Mouse (Mus musculus): ENCODE measurements around the gene 9030025P20Rik. TPM values are rescaled to one million over a fixed set of nuclear protein-coding genes. Genes with fewer than 3 reads are reported as not detected.
"Not testable (repeated sequence)": the region's sequence is repeated elsewhere in the genome, so short reads cannot be mapped to it uniquely, and the experiment has no call there.

Gene 9030025P20Rik
- polyA plus RNA-seq, 2 experiments, result 5.1 to 20.4 TPM

DNA sequence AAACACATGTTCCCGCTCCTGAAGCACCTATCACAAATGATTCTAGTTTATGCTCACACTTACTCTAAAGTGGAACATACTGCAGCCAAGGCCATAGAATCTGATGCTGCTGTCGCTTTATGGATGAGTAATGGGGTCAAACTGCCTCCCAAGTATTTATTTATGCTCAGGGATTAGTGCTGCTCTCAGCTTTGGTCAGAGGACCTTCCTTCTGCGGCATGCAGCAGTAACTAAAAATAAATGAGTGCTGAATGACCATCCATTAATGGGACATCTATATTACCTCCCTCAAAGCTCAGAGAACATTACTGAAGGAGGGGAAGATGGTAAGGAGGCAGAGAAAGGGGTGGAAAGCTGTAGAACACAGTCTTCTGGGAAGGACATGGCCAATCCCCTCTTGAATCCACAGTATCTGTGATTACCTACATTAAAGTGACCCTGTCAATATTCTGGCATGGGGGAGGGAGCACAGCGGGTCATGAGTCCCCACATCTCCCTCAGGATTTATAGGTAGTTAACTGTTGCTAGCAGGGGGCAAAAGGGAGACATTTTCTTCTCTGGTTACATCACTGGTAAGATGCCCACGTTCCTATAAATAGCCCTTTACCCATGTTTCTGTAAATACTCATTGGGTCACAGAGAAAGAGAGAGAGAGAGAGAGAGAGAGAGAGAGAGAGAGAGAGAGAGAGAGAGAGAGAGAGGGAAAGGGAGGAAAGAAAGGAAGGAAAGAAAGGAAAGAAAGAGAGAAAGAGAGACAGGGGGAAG, 42.2 kb upstream of the 9030025P20Rik start:
- ATAC-seq (ENCODE audit: low FRiP score, low read depth) (no peak), DNase-seq (ENCODE audit: low spot score) (no peak)
- Histone ChIP-seq H3K36me3 (ENCODE audit: control insufficient read depth, insufficient read depth, low read length) (no peaks in the 10 kb centered on the region), H3K4me2 (replicated peaks; ENCODE audit: low read depth, low read length, severe bottlenecking) (no peak overlapping the region), H3K27me3 (ENCODE audit: control insufficient read depth, insufficient read depth, low read length) (no peaks in the 10 kb centered on the region), H3K4me1 (ENCODE audit: control insufficient read depth, insufficient read depth, low read length) (no peaks in the 10 kb centered on the region), H3K27ac (replicated peaks; ENCODE audit: low read depth, low read length) (no peak overlapping the region), H3K9ac (ENCODE audit: low read depth, low read length, severe bottlenecking) (no peak overlapping the region), H3K4me3 (replicated peaks; ENCODE audit: low read length) (no peak overlapping the region), H3K9me3 (ENCODE audit: control insufficient read depth, low read length) (no peaks in the 10 kb centered on the region)
- 61% methylated on average over 5 of the region's 5 CpGs for WGBS
- TF ChIP-seq POLR2A (IDR thresholded peaks at IDR 0.05; ENCODE audit: borderline replicate concordance, extremely low read depth, insufficient read depth, insufficient read length), result no peak

DNA sequence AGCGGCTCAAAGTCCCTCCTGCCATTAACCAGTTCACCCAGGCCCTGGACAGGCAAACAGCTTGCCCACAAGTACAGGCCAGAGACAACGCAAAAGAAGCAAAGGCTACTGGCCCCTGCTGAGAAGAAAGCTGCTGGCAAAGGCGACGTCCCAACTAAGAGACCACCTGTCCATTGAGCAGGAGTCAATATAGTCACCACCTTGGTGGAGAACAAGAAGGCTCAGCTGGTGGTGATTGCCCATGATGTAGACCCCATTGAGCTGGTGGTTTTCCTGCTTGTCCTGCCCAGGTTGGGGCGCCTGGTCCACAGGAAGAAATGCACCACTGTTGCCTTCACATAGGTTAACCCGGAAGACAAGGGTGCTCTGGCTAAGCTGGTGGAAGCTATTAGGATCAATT, 36.1 kb upstream of the 9030025P20Rik start:
- not testable (repeated sequence) for DNase-seq (ENCODE audit: low spot score); ATAC-seq (ENCODE audit: low FRiP score, low read depth); H3K27me3 ChIP-seq (ENCODE audit: control insufficient read depth, insufficient read depth, low read length); H3K9me3 ChIP-seq (ENCODE audit: control insufficient read depth, low read length); H3K27ac ChIP-seq (replicated peaks; ENCODE audit: low read depth, low read length)
- Histone ChIP-seq H3K36me3 (ENCODE audit: control insufficient read depth, insufficient read depth, low read length) (peaks cover 16% of the 10 kb centered on the region), H3K4me3 (replicated peaks; ENCODE audit: low read length) (peak overlapping the region; percentile 71), H3K4me1 (ENCODE audit: control insufficient read depth, insufficient read depth, low read length) (peaks cover 10% of the 10 kb centered on the region), H3K9ac (ENCODE audit: low read depth, low read length, severe bottlenecking) (peak overlapping the region; percentile 74), H3K4me2 (replicated peaks; ENCODE audit: low read depth, low read length, severe bottlenecking) (peak overlapping the region; percentile 79)
- 53% methylated on average over 6 of the region's 6 CpGs for WGBS

DNA sequence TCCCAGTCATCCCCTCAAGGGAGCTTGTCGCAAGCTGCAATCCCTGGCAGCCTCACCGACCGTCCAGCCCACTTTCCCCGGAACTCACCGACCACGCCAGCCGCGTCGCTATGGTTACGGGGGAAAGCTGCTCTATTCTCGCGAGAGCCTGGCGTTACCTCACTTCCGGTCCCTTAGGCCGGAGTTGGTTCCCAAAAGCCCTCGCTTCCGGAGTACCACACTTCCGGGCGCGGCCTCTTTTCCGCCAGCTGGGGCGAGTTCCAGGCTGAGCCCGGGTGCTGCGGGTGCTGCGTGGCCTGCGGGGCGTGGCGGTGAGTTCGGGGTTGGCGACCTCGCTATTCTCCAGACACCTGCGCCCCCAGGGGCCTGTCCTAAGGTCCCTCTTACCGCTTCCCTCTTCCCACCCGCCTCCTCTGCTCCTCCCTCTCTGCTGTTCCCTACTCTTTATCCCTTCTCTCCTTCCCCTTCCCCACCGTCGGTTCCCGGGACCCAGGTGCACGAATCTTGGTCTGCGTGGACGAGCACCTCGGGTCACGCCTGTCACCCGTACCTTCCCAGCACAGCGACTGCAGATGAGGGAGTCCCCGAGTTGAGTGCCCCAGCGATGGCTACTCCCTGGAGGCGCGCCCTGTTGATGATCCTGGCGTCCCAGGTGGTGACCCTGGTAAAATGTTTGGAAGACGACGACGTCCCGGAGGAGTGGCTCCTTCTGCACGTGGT, 35.1 kb upstream of the 9030025P20Rik start, which contains the start of the genes Wdr27 and 1600012H06Rik:
TSS of gene Wdr27 (minus strand) at position 150 of the 720 bp plus-strand sequence.
TSS of gene 1600012H06Rik (plus strand) at position 176 of the 720 bp plus-strand sequence.
- TF ChIP-seq POLR2A (IDR thresholded peaks at IDR 0.05; ENCODE audit: borderline replicate concordance, extremely low read depth, insufficient read depth, insufficient read length), result peak; percentile 51; the same call in 1 of the 2 replicates

DNA sequence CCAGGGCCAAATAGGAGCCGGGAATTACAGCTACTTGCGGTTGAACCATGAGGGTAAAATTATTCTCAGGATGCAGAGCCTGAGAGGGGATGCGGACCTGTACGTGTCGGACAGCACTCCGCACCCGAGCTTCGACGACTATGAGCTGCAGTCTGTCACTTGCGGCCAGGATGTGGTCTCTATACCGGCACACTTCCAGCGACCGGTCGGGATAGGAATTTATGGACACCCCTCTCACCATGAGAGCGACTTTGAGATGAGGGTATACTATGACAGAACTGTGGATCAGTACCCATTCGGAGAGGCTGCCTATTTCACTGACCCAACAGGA, 34.6 kb upstream of the 9030025P20Rik start:
- H3K27me3 ChIP-seq (ENCODE audit: control insufficient read depth, insufficient read depth, low read length), result no peaks in the 10 kb centered on the region
- H3K9me3 ChIP-seq (ENCODE audit: control insufficient read depth, low read length), result no peaks in the 10 kb centered on the region
- H3K9ac ChIP-seq (ENCODE audit: low read depth, low read length, severe bottlenecking), result peak overlapping the region; percentile 74
- peaks cover 10% of the 10 kb centered on the region for H3K4me1 ChIP-seq (ENCODE audit: control insufficient read depth, insufficient read depth, low read length)
- no peak for TF ChIP-seq POLR2A (IDR thresholded peaks at IDR 0.05; ENCODE audit: borderline replicate concordance, extremely low read depth, insufficient read depth, insufficient read length)
- peak overlapping the region; percentile 71 for H3K4me3 ChIP-seq (replicated peaks; ENCODE audit: low read length)
- WGBS, result 16% methylated on average over 16 of the region's 16 CpGs
- ATAC-seq (ENCODE audit: low FRiP score, low read depth) (no peak), DNase-seq (ENCODE audit: low spot score) (no peak)
- peaks cover 25% of the 10 kb centered on the region for H3K36me3 ChIP-seq (ENCODE audit: control insufficient read depth, insufficient read depth, low read length)
- peak overlapping the region; percentile 79 for H3K4me2 ChIP-seq (replicated peaks; ENCODE audit: low read depth, low read length, severe bottlenecking)
- H3K27ac ChIP-seq (replicated peaks; ENCODE audit: low read depth, low read length), result peak overlapping the region; percentile 29; the same call in 1 of the 2 replicates

More for the DNA sequence above, 35.1 kb upstream of the 9030025P20Rik start, which contains the start of the genes Wdr27 and 1600012H06Rik:
- ATAC-seq (ENCODE audit: low FRiP score, low read depth) (peak; percentile 99), DNase-seq (ENCODE audit: low spot score) (peak; percentile 99)
- peak within 1 kb of the TSS; percentile 74 for H3K9ac ChIP-seq (ENCODE audit: low read depth, low read length, severe bottlenecking)
- under 1% methylated on average over 43 of the region's 54 CpGs for WGBS
- H3K36me3 ChIP-seq (ENCODE audit: control insufficient read depth, insufficient read depth, low read length), result peaks cover 20% of the 10 kb centered on the region
- H3K27ac ChIP-seq (replicated peaks; ENCODE audit: low read depth, low read length), result peak within 1 kb of the TSS; percentile 29
- H3K4me2 ChIP-seq (replicated peaks; ENCODE audit: low read depth, low read length, severe bottlenecking), result peak within 1 kb of the TSS; percentile 79
- no peaks in the 10 kb centered on the region for H3K9me3 ChIP-seq (ENCODE audit: control insufficient read depth, low read length)
- H3K27me3 ChIP-seq (ENCODE audit: control insufficient read depth, insufficient read depth, low read length), result no peaks in the 10 kb centered on the region
- peaks cover 10% of the 10 kb centered on the region for H3K4me1 ChIP-seq (ENCODE audit: control insufficient read depth, insufficient read depth, low read length)
- peak within 1 kb of the TSS; percentile 71 for H3K4me3 ChIP-seq (replicated peaks; ENCODE audit: low read length)

DNA sequence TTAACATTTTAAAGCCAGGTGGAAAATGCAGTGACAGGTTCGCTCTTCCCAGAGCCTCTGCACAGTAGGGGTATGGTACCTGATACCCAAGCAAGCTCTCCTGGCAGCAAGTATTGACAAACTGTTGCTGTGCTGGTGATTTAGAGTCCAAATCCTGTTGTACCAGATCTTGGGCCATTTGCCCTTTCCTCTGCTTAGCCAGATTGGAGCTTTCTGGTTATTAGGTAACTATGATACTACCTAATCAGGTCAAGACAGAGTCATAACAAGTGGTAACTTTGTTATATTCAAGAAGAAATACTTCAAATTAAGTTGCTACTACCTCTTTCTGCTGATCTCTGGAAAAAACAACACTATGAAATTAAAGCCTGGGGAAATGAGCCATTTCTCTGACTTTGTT, 33.7 kb upstream of the 9030025P20Rik start:
- WGBS, result 78% methylated on average over 1 of the region's 1 CpGs
- Histone ChIP-seq H3K27ac (replicated peaks; ENCODE audit: low read depth, low read length) (no peak overlapping the region), H3K9ac (ENCODE audit: low read depth, low read length, severe bottlenecking) (no peak overlapping the region), H3K9me3 (ENCODE audit: control insufficient read depth, low read length) (no peaks in the 10 kb centered on the region), H3K4me3 (replicated peaks; ENCODE audit: low read length) (no peak overlapping the region), H3K4me2 (replicated peaks; ENCODE audit: low read depth, low read length, severe bottlenecking) (peak overlapping the region; percentile 79; the same call in 1 of the 2 replicates), H3K4me1 (ENCODE audit: control insufficient read depth, insufficient read depth, low read length) (peaks cover 10% of the 10 kb centered on the region), H3K27me3 (ENCODE audit: control insufficient read depth, insufficient read depth, low read length) (no peaks in the 10 kb centered on the region), H3K36me3 (ENCODE audit: control insufficient read depth, insufficient read depth, low read length) (peaks cover 32% of the 10 kb centered on the region)
- no peak for ATAC-seq (ENCODE audit: low FRiP score, low read depth)
- DNase-seq (ENCODE audit: low spot score), result no peak
- no peak for TF ChIP-seq POLR2A (IDR thresholded peaks at IDR 0.05; ENCODE audit: borderline replicate concordance, extremely low read depth, insufficient read depth, insufficient read length)

All from limb, embryonic 14.5 days (tissue).